Mouse (Mus musculus) liver, embryonic 14.5 days (tissue): Measurements from ENCODE around the gene Krt25. TPM values are rescaled to one million over a fixed set of nuclear protein-coding genes. Genes with fewer than 3 reads are reported as not detected.

Experiments used
- ATAC-seq: fragments of 200-750 bp; cut with Nextera tagmentation; 2 replicates; pipeline ENCODE4 v1.8.0; 2017; ENCODE audit warnings: moderate number of reproducible peaks, mild to moderate bottlenecking, moderate library complexity; ENCODE audit not compliant: insufficient read depth
- DNase-seq, 3 experiments: peaks; one replicate each; pipeline ENCODE4 v3.0.0-alpha.2; 2012 to 2013; ENCODE audit warnings: low read depth in 3 of 3, low spot score in 3 of 3
- H3K27ac ChIP-seq: fragments of 300-500 bp; sonication (generic); 2 replicates; pipeline ENCODE4 v1.5.1; 2014; ENCODE audit warnings: moderate library complexity, mild to moderate bottlenecking, control low read depth, inconsistent platforms
- H3K27me3 ChIP-seq: fragments of 300-500 bp; sonication (generic); 2 replicates; pipeline ENCODE4 v1.6.1; 2014; ENCODE audit warnings: mild to moderate bottlenecking, low read length, moderate library complexity; ENCODE audit not compliant: control insufficient read depth, insufficient read depth
- H3K36me3 ChIP-seq: fragments of 300-500 bp; sonication (generic); replicated peaks from 2 replicates; pipeline ENCODE4 v1.6.1; 2014; ENCODE audit warnings: low read depth; ENCODE audit not compliant: control insufficient read depth, insufficient read depth
- H3K4me1 ChIP-seq, 2 experiments: fragments of 200-500 bp in 1 of 2; fragments of 300-500 bp in 1 of 2; sonication (generic) in 1 of 2; replicated peaks; 2 replicates each; pipeline ENCODE4 v1.6.1; 2012 to 2014; ENCODE audit warnings: antibody characterized with exemption in 1 of 2, inconsistent platforms in 1 of 2, low read length in 1 of 2; ENCODE audit not compliant: control insufficient read depth in 2 of 2, insufficient read depth in 2 of 2
- H3K4me2 ChIP-seq: fragments of 300-500 bp; sonication (generic); 2 replicates; pipeline ENCODE4 v1.6.1; 2014; ENCODE audit warnings: low read depth, mild to moderate bottlenecking, control low read depth, moderate library complexity
- H3K4me3 ChIP-seq, 2 experiments: fragments of 200-500 bp in 1 of 2; fragments of 300-500 bp in 1 of 2; sonication (generic) in 1 of 2; 2 replicates each; pipeline ENCODE4 v1.5.1; 2012 to 2014; ENCODE audit warnings: low read depth in 2 of 2, low read length in 2 of 2, mild to moderate bottlenecking in 2 of 2, control low read depth in 1 of 2, inconsistent platforms in 1 of 2, moderate library complexity in 1 of 2; ENCODE audit not compliant: insufficient read depth in 1 of 2
- H3K9ac ChIP-seq: fragments of 300-500 bp; sonication (generic); replicated peaks from 2 replicates; pipeline ENCODE4 v1.6.1; 2014; ENCODE audit warnings: mild to moderate bottlenecking, control low read depth, moderate library complexity
- H3K9me3 ChIP-seq: fragments of 300-500 bp; sonication (generic); 2 replicates; pipeline ENCODE4 v1.6.1; 2016; ENCODE audit warnings: low read length, mixed read lengths; ENCODE audit not compliant: control insufficient read depth
- CTCF ChIP-seq: IDR thresholded peaks from 2 replicates; pipeline ENCODE4 v1.5.1; 2016; ENCODE audit warnings: antibody characterized with exemption, low read depth, control low read depth
- EP300 ChIP-seq: IDR thresholded peaks from 2 replicates; pipeline ENCODE4 v1.6.1; 2016; ENCODE audit warnings: antibody characterized with exemption, low read depth
- WGBS: fragments of 180-500 bp; shearing (Covaris S2); extraction: QIAGEN DNeasy Blood & Tissue Kit; methylation state at CpG from one replicate; pipeline ENCODE4 v1.1.7; 2014; ENCODE audit not compliant: insufficient replicate concordance; 5-methylcytosine and 5-hydroxymethylcytosine counted together
- polyA plus RNA-seq, 2 experiments: library from polyadenylated mRNA; depleted of rRNA in 1 of 2; stranded (reverse) in 1 of 2; unstranded in 1 of 2; fragments of >200 nt; fragmentation: Nextera tagmentation in 1 of 2; extraction: Ambion mirVana in 1 of 2; gene quantifications; 2 replicates each; pipeline versions ENCODE4 v1.2.1 to v1.2.3; 2012 to 2014

The Krt25 gene
- polyA plus RNA-seq, 2 experiments: not detected

GRCm38 (mm10) chr11:99284011-99284410 lies 38.7 kb downstream of the Krt25 start:
- no peaks in the 10 kb centered on the region for H3K9me3 ChIP-seq
- WGBS: 63% methylated on average over 5 of the region's 5 CpGs
- no peaks in the 10 kb centered on the region for H3K27me3 ChIP-seq
- DNase-seq: no peak
- H3K4me1 ChIP-seq: no peaks in the 10 kb centered on the region
- no peak overlapping the region for H3K9ac ChIP-seq
- H3K27ac ChIP-seq: no peak overlapping the region
- no peak for TF ChIP-seq EP300
- no peak for TF ChIP-seq CTCF
- no peak overlapping the region for H3K4me3 ChIP-seq
- ATAC-seq: no peak
- no peak overlapping the region for H3K4me2 ChIP-seq
- H3K36me3 ChIP-seq: no peaks in the 10 kb centered on the region

- TF ChIP-seq CTCF: no peak
- TF ChIP-seq EP300: no peak
- no peaks in the 10 kb centered on the region for H3K36me3 ChIP-seq
- H3K4me1 ChIP-seq: no peaks in the 10 kb centered on the region
- no peaks in the 10 kb centered on the region for H3K9me3 ChIP-seq
- H3K4me3 ChIP-seq: no peak overlapping the region
- H3K27ac ChIP-seq: no peak overlapping the region
- ATAC-seq (no peak), DNase-seq (no peak)
- H3K9ac ChIP-seq: no peak overlapping the region
- no peak overlapping the region for H3K4me2 ChIP-seq
- 29% methylated on average over 4 of the region's 4 CpGs for WGBS
- no peaks in the 10 kb centered on the region for H3K27me3 ChIP-seq
Observed at GRCm38 (mm10) chr11:99283334-99283733, 39.4 kb downstream of the Krt25 start.

GRCm38 (mm10) chr11:99281116-99281515 lies 41.6 kb downstream of the Krt25 start:
- peaks cover 0 to 2% of the 10 kb centered on the region in 2 experiments; a peak in 1 of 4 replicates for H3K4me1 ChIP-seq
- no peak overlapping the region for H3K27ac ChIP-seq
- no peak for ATAC-seq
- H3K4me3 ChIP-seq: no peak overlapping the region
- WGBS: 60% methylated on average over 9 of the region's 9 CpGs
- no peak overlapping the region for H3K4me2 ChIP-seq
- no peak for DNase-seq
- no peaks in the 10 kb centered on the region for H3K9me3 ChIP-seq
- no peaks in the 10 kb centered on the region for H3K27me3 ChIP-seq
- TF ChIP-seq EP300: no peak
- no peak for TF ChIP-seq CTCF
- H3K36me3 ChIP-seq: no peaks in the 10 kb centered on the region
- no peak overlapping the region for H3K9ac ChIP-seq

GRCm38 (mm10) chr11:99279986-99280385 lies 42.8 kb downstream of the Krt25 start:
- H3K4me1 ChIP-seq: peaks cover 0 to 3% of the 10 kb centered on the region in 2 experiments; a peak in 2 of 4 replicates
- no peak overlapping the region for H3K27ac ChIP-seq
- H3K4me2 ChIP-seq: no peak overlapping the region
- TF ChIP-seq EP300 (no peak), CTCF (no peak)
- H3K9me3 ChIP-seq: no peaks in the 10 kb centered on the region
- H3K4me3 ChIP-seq: no peak overlapping the region
- H3K9ac ChIP-seq: no peak overlapping the region
- H3K27me3 ChIP-seq: no peaks in the 10 kb centered on the region
- no peaks in the 10 kb centered on the region for H3K36me3 ChIP-seq
- 39% methylated on average over 5 of the region's 5 CpGs for WGBS
- ATAC-seq (no peak), DNase-seq (no peak)

GRCm38 (mm10) chr11:99276786-99277185 lies 46.0 kb downstream of the Krt25 start:
- no peak overlapping the region for H3K27ac ChIP-seq
- H3K4me2 ChIP-seq: no peak overlapping the region
- H3K9me3 ChIP-seq: no peaks in the 10 kb centered on the region
- DNase-seq (no peak), ATAC-seq (no peak)
- WGBS: 48% methylated on average over 7 of the region's 7 CpGs
- no peak overlapping the region for H3K9ac ChIP-seq
- peaks cover 0 to 4% of the 10 kb centered on the region in 2 experiments; a peak in 2 of 4 replicates for H3K4me1 ChIP-seq
- no peak for TF ChIP-seq CTCF
- TF ChIP-seq EP300: no peak
- H3K4me3 ChIP-seq: no peak overlapping the region
- no peaks in the 10 kb centered on the region for H3K27me3 ChIP-seq
- H3K36me3 ChIP-seq: no peaks in the 10 kb centered on the region
